ENCODE assay signal across 18 mouse cellular contexts in the genomic region with DNA sequence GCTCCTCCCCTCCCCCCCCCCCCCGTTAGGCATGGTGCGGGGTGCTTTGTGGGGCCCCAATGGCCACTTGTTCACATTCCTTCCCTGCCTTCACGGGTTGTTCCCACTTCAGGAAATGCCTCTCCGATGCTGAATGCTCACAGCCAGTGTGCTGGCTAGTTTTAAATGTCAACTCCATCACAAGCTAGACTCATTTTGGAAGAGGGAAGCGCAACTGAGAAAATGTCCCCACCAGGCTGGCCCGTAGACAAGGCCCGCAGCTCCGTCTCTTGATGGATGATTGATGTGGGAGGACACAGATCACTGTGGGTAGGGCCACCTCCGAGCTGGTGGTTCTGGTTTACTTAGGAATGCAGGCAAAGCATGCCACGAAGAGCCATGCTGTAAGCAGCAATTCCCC.
DNase-seq lines count a peak whose midpoint lies in the region; ATAC-seq and TF ChIP-seq lines count a peak whose summit lies in the region.
"Had no signal": no experiment of that assay in that cellular context is flagged by ENCODE, and none has a peak within 500 bp of the region (broad histone marks: within the 10 kb centered on the region; RNA-seq: fewer than 3 reads in every experiment).

No protein-coding gene starts in this region.

- no peaks in the 10 kb centered on the region for H3K27me3 ChIP-seq in kidney, postnatal 0 days (ENCODE audit: insufficient read depth, low read length)
- H3K27me3 ChIP-seq: CH12.LX; embryonic facial prominence, embryonic 12.5 days; forebrain, embryonic 12.5 days; hindbrain, embryonic 12.5 days; neural tube, embryonic 12.5 days had no signal

- DNase-seq in embryo, embryonic 10 days (ENCODE audit: low spot score), result peak; percentile 8
- DNase-seq in embryo, embryonic 10.5 days (ENCODE audit: low spot score), result no peak
- peak; percentile 4 for DNase-seq in kidney, postnatal 0 days (ENCODE audit: low spot score)
- no peak for DNase-seq in kidney, postnatal 10 days
- peak; percentile 11 for DNase-seq in Muller cell, postnatal 12 days (ENCODE audit: inconsistent ontology term)
- peak; percentile 5 for DNase-seq in heart, postnatal 4 days
- no peak for DNase-seq in cerebellum, postnatal 14 days
- DNase-seq in cerebellum, adult 11-12 months, result no peak
- DNase-seq: cerebellum, adult 8-10 months; thymus, postnatal 36 days had no signal

- no peaks in the 10 kb centered on the region for H3K4me1 ChIP-seq in kidney, postnatal 0 days (replicated peaks; ENCODE audit: insufficient read depth, low read length)
- H3K4me1 ChIP-seq: forebrain, embryonic 12.5 days; neural tube, embryonic 12.5 days had no signal

- no peaks in the 10 kb centered on the region for H3K9me3 ChIP-seq in kidney, postnatal 0 days (replicated peaks; ENCODE audit: low read length)
- H3K9me3 ChIP-seq: embryonic facial prominence, embryonic 12.5 days; forebrain, embryonic 12.5 days; hindbrain, embryonic 12.5 days; neural tube, embryonic 12.5 days had no signal

- H3K27ac ChIP-seq in kidney, postnatal 0 days, result no peak overlapping the region
- H3K27ac ChIP-seq: embryonic facial prominence, embryonic 12.5 days; forebrain, embryonic 12.5 days; hindbrain, embryonic 12.5 days; liver, embryonic 14.5 days; neural tube, embryonic 12.5 days; stomach, postnatal 0 days had no signal

- no peak for ATAC-seq in kidney, postnatal 0 days (replicated peaks; ENCODE audit: low FRiP score, low read depth)
- ATAC-seq: intestine, postnatal 0 days had no signal

- 36% methylated on average over 8 of the region's 10 CpGs for WGBS in kidney, postnatal 0 days

- H3K4me2 ChIP-seq in kidney, postnatal 0 days (ENCODE audit: low read length), result no peak overlapping the region
- H3K4me2 ChIP-seq: embryonic facial prominence, embryonic 12.5 days; forebrain, embryonic 12.5 days; hindbrain, embryonic 12.5 days; neural tube, embryonic 12.5 days had no signal

- TF ChIP-seq CTCF in kidney, postnatal 0 days (IDR thresholded peaks at IDR 0.05; ENCODE audit: low read depth), result no peak

- no peak overlapping the region for H3K9ac ChIP-seq in kidney, postnatal 0 days (ENCODE audit: low read depth, low read length)
- H3K9ac ChIP-seq: embryonic facial prominence, embryonic 12.5 days; forebrain, embryonic 12.5 days; hindbrain, embryonic 12.5 days; liver, embryonic 14.5 days; neural tube, embryonic 12.5 days had no signal

- no peak overlapping the region for H3K4me3 ChIP-seq in kidney, postnatal 0 days (replicated peaks; ENCODE audit: low read depth, low read length)
- H3K4me3 ChIP-seq: embryonic facial prominence, embryonic 12.5 days; forebrain, embryonic 12.5 days; hindbrain, embryonic 12.5 days; neural tube, embryonic 12.5 days had no signal

- no peaks in the 10 kb centered on the region for H3K36me3 ChIP-seq in kidney, postnatal 0 days (ENCODE audit: insufficient read depth, low read length)
- H3K36me3 ChIP-seq: embryonic facial prominence, embryonic 12.5 days; forebrain, embryonic 12.5 days; hindbrain, embryonic 12.5 days; neural tube, embryonic 12.5 days had no signal

Comparison
In these comparisons a context has a peak if more than half of its experiments do, and no peak if none do; other contexts are left out.
1. DNase-seq: peak in embryo, embryonic 10 days (single experiment), kidney, postnatal 0 days (single experiment), Muller cell, postnatal 12 days (single experiment) and heart, postnatal 4 days (single experiment); none in embryo, embryonic 10.5 days (single experiment), kidney, postnatal 10 days (single experiment), cerebellum, postnatal 14 days (0 of 2) and cerebellum, adult 11-12 months (single experiment).